Mouse (Mus musculus): ENCODE measurements around the gene Spns2. TPM values are rescaled to one million over a fixed set of nuclear protein-coding genes. Genes with fewer than 3 reads are reported as not detected.
"Not testable (repeated sequence)": the region's sequence is repeated elsewhere in the genome, so short reads cannot be mapped to it uniquely, and the experiment has no call there.

The Spns2 gene
- total RNA-seq, 1 experiment from 2014 or later: 49.9 TPM

DNA sequence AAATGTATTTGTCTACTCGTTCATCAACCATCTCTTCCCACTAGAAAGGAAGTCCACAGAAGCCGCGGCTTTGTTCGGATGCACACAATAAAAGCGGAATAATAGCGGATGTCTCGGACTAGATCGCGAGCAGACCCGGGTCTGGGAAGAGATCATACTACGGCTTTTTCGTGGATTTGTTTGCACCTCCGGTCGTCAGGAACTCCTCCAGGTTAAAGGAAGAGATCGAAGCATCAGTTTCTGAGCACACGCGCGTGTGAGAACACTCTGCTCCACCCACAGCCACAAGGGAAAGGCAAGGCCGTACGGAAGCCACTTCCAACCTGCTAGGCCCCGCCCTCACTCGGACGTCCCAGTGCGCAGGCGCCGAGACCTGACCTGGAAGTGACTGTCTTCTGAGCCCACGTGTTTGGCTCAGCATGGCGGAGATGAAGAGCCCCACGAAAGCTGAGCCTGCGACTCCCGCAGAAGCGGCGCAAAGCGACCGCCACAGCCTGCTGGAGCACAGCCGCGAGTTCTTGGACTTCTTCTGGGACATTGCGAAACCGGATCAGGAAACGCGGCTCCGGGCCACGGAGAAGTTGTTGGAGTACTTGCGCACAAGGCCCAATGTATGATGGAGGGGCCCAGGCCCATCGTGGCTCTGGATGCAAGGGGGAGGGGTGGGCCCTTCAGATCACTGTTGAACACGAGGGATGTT is 48.6 kb downstream of the Spns2 start, which contains the start of gene Mybbp1a:
Gene Mybbp1a (plus strand): TSS at position 391 of the 700 bp plus-strand sequence.
- ATAC-seq (replicated peaks; ENCODE audit: low read depth, poor library complexity, severe bottlenecking): peak; percentile 94

DNA sequence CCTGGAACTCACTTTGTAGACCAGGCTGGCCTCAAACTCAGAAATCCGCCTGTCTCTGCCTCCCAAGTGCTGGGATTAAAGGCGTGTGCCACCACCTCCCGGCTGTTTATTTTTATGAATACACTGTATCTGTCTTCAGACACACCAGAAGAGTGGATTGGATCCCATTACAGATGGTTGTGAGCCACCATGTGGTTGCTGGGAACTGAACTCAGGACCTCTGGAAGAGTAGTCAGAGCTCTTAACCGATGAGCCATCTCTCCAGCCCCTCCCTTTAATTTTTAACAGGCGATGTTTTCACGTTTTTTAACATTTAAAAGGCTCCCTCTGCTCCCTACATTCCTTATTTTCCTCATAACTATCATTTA is 49.1 kb downstream of the Spns2 start:
- ATAC-seq (replicated peaks; ENCODE audit: low read depth, poor library complexity, severe bottlenecking): not testable (repeated sequence)

DNA sequence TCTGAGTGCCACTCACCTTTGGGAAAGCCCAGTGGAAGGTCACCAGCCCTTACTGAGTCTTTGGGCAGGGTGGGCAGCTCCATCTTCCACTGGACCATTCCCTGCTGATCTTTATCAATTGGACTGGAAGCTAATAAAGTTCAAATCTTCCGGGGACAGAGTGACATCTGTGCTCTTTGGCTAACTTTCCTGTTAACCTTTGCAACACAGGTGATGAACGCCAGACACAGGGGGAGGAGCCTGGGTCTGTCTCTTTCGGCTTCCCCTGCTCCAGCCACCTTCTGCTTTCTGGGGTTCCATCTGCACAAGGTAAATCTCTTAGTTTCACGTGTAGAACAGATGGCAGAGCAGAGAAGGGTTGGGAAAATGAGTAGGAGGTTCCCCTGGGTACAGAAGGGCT is 51.3 kb downstream of the Spns2 start:
- ATAC-seq (replicated peaks; ENCODE audit: low read depth, poor library complexity, severe bottlenecking): no peak

DNA sequence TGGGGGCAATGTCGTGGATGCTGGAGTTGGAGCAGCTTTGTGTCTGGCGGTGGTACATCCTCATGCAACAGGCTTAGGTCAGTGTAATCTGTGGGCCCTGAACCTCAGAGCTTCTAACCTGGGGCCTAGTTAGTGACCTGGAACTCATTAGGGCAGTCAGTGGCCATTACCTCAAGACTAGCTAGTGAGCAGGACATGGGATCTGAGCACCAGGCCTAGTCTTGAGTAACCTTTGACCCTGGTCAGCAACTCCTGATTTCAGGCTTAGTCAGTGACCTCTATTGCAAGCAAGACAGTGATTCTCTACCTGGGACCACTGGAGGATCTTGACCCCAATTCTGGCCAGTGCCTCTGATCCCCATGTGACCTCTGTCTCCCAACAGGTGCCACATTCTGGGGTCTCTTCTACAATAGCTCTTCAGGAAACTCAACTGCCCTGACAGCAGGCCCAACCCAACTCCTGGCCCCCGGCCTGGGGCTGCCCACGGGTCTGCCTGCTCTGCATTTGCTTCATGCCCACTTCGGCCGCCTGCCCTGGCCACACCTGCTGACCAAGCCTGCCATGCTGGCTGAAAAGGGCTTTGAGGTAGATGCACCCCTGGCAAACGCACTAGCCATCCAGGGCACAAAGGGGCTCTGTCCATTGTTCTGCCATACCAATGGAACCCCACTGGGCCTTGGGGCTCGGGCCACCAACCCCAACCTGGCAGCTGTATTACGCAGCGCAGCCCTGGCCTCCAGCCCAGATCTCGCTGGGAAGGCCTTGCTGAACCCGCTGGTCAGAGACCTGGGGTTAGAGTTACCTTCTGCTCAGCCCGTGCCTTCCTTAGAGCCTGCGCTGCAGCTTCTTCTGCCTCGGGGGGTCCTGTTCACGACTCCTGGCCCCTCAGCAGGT is 52.7 kb downstream of the Spns2 start:
- no peak for ATAC-seq (replicated peaks; ENCODE audit: low read depth, poor library complexity, severe bottlenecking)

DNA sequence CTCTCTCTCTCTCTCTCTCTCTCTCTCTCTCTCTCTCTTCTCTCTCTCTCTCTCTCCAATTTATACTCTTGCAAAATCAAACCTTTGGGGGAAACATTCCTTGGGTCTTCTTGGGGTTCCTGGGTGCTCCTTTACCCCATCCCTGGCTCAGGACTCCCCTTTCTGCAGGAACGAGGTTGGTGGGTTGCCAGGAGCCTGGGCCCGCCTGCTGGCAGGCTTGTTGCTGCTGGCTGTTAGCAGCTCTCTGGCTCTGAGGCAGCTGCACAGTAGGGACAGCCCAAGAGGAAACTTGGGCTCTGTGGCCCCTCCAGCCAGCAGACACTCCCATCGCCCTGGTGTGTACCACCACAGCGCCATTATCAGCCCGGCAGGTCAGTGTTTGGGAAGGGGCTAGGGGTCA is 53.4 kb downstream of the Spns2 start:
- ATAC-seq (replicated peaks; ENCODE audit: low read depth, poor library complexity, severe bottlenecking): no peak

DNA sequence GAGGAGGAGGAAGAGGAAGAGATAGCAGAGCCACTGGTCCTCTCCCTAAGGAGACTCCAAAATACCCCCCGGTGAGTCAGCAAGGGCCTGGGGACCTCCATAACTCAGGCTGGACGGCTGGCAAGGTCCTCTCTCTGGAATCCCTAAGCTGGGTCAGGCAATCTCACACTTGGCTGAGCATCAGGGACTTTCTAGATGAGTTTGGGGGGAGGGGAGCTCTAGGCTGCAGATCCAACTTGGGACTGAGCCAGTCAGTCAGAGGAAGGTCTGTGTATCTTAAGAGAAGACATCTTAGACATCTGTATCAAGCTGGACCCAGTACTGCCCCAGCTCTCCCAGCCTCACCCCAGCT is 54.0 kb downstream of the Spns2 start:
- no peak for ATAC-seq (replicated peaks; ENCODE audit: low read depth, poor library complexity, severe bottlenecking)

DNA sequence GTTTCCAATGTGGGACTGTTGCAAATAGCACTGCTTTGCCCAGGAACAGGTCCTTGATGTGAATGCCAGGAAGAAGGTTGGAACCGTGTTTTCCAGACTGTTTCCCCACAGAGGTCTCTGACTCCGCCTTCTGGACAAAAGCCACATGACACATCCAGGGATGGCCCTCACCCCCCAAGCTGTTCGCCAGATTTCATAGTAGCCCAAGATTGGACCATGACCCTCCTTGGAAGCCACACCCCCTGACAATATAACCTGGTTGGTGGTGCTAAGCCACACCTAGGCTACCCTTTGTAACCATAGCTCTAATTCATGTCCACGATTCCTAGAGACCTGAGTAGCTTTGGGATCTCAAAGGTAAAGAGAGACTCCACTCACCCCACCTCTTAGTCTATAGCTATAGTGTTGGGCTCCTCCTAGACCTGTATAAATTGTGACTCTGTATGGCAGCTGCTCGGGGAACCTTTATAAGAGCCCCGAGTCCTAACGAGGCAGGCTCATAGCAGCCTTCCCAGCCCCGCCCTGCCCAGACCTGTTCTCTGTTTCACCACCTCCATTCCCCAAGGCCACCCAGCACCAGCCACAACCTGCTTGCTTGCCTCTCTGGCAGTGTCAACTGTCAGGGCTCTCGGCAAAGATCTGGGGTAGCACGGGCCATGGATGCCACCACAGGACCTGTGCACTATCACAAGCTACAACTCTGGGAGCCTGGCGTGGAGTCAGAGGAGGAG is 54.6 kb downstream of the Spns2 start, which contains the start of gene Ggt6:
Gene Ggt6 (plus strand): TSS at position 564 of the 731 bp plus-strand sequence.
- no peak for ATAC-seq (replicated peaks; ENCODE audit: low read depth, poor library complexity, severe bottlenecking)

DNA sequence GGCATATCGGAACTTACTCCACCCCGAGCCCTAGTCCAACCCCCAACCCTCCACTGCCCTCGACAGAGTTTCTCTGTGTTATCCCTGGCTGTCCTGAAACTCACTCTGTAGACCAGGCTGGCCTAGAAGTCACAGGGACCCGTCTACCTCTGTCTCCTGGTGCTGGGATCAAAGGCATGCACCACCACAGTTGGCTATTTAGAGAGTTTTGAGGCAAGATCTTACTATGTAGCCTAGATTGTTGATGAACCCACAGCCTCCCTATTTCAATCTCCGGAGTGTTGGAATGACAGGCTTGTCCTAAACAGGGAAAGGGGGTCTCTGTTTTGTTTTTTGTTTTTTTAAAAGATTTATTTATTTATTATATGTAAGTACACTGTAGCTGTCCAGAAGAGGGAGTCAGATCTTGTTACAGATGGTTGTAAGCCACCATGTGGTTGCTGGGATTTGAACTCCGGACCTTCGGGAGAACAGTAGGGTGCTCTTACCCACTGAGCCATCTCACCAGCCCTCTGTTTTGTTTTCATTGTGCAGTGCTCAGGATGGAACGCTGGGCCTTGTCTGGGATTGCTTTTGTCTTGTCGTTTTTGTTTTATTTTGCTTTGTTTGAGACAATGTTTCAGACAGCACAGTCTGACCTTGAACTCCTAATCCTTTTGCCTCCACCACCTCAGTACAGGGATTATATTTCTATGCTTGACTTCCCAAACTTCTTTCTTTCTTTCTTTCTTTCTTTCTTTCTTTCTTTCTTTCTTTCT is 59.2 kb downstream of the Spns2 start:
- ATAC-seq (replicated peaks; ENCODE audit: low read depth, poor library complexity, severe bottlenecking): not testable (repeated sequence)

DNA sequence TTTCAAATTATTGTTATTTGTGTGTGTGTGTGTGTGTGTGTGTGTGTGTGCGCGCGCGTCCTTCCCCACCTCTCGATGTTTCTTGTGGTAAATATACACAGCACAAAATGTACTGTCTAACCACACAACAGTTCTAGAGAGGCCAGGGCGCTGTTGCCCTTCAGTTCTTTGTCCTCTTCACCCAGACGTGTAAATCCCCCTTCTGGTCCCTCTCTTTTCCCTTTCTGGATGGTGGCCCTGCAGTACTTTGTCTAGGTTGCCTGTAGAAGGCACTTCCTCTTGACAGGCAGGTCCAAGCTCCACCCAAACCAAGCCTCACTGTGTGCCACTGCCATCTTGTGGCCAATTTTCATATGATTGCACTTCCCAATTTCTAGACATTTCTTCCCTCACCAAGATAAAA is 60.4 kb downstream of the Spns2 start:
- ATAC-seq (replicated peaks; ENCODE audit: low read depth, poor library complexity, severe bottlenecking): peak; percentile 96

DNA sequence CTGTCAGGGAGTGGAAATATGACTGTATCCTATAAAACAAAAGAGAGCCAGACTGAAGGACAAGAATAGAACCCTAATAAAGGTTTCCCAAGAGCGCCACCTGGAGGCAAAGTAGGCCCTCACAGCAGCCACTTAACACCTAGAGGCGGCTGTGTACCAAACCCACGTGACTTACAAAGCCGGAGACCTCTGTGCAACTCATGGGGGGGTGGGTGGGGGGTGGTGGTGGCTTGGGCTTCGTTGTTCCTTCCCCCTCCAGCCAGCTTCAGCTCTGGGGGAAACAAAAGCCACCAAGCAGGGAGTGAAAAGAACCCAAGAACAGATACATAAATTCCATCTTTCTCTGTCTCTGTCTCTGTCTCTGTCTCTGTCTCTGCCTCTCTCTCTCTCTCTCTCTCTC is 61.0 kb downstream of the Spns2 start:
- peak; percentile 70 for ATAC-seq (replicated peaks; ENCODE audit: low read depth, poor library complexity, severe bottlenecking)

DNA sequence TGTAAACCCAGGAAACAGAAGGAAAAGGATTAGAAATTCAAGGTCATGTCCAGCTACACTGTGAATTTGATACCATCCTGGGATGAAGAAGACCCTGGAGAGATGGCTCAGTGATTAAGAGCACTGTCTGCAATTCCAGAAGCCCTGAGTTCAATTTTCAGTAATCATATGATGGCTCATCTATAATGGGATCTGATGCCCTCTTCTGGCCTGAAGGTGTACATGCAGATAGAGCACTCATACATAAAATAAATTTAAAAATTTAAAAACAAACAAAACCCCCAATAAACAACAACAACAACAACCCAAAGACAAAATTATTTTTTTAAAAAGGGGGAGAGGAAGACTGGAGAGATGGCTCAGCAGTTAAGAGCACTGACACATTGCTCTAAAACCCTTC is 62.8 kb downstream of the Spns2 start:
- no peak for ATAC-seq (replicated peaks; ENCODE audit: low read depth, poor library complexity, severe bottlenecking)

DNA sequence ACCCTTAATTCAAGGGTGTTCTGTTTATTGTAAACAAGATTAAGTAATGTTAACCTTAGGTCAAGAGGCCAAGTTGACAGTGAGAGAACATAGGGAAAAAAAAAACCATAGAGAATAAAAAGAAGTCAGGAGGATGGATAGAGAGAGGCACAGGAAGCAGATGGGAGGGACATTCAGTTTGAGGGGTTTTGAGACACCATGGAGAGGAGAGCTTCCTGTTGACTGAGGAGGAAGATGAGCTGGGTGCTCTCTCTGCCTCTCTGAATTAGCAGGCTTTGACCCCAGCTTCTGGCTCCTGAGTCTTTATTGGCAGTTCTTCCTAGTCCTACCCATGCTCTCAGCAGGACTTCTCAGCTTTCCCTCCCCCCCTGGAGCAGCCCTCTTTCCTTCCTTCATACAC is 64.5 kb downstream of the Spns2 start:
- ATAC-seq (replicated peaks; ENCODE audit: low read depth, poor library complexity, severe bottlenecking): no peak

DNA sequence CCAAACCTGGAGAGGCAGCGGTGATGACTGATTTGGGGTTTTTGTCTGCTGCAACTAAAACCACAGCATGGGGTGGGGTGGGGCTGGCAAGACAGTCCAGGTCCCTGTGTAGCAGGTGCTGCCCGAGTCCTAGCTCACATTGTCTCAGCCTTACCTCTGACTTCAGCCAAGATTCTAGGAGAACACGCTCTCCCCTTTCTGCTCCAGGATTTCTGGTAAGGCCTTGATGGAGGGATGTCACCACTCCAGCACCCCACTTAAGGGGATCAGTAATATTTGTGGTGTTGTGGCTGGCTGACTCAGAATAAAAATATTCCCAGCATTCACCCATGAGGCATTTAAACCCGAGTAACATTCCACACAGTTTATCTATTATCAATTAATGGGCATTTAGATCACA is 66.0 kb downstream of the Spns2 start:
- no peak for ATAC-seq (replicated peaks; ENCODE audit: low read depth, poor library complexity, severe bottlenecking)

DNA sequence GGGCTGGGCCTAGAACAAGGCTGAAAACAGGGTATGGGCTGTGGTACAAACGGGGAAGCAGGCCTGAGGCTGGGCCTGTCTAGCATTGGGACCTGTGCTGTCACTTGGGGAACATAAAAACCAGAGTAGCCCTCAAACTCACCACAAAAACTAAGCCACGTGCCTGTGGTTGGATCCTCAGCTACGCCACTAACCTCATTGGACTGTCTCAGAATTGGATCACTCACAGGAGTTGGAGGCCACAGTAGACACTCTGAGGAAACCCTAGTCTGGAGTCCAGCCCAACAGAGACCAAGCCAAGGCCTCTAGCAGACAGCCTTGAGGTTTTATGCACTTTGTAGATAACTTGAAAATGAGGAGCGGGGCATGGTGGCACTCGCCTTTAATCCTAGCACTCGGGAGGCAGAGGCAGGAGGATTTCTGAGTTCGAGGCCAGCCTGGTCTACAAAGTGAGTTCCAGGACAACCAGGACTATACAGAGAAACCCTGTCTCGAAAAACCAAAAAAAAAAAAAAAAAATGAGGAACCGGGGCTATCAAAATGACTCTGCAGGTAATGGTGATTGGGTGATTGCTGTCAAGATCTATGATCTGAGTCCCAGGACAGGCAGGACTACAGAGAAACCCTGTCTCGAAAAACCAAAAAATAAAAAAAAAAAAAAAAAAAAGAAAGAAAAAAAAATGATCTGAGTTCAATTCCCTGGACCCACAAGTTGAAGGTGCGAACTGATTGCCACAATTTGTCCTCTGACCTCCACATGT is 68.0 kb downstream of the Spns2 start:
- ATAC-seq (replicated peaks; ENCODE audit: low read depth, poor library complexity, severe bottlenecking): peak; percentile 93

DNA sequence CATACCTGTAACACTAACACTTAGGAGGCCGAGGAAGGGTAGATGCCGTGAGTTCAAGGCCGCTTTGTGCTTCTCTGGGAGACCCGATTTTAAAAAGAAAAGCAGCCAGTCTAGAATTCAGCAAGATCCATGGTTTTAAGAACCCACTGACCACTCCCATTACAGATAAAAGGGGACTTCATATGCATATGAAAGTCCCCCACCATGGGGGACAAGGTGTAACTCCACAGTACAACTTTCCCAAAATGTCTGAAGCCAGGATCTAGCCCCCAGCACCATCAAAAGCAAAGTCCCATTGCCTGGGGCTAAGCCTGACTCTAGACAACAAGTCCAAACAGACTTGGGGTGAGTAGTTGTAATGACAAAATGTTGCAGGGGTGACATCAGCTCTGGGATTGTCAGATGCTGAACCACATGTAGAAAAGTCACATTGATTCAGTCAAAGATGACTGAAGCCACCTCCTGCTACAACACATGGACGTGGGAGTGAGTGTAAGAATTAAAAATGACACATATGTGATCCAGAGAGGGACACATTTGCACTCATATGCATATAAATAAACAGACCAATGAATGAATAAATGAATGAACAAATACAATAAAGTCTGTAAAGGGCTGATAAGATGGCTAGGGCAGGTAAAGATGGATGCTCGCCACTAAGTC is 69.1 kb downstream of the Spns2 start:
- no peak for ATAC-seq (replicated peaks; ENCODE audit: low read depth, poor library complexity, severe bottlenecking)

DNA sequence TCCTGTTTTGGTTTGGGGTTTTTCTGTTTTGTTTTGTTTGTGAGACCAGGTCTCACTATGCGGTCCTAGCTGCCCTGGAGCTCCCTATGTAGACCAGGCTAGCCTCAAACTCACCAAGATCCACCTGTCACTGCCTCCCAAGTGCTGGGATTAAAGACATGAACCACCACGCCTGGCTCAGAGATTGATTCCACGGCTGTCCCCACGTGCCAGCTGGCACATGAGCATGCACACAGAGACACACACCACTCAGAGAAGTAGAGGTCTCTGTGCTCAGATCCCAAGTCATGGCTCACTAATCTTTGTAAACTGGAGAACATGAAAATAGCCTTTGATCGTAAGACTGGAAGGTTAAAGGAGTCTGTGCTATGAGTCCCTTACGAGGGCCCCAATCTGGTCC is 70.7 kb downstream of the Spns2 start:
- ATAC-seq (replicated peaks; ENCODE audit: low read depth, poor library complexity, severe bottlenecking): no peak

DNA sequence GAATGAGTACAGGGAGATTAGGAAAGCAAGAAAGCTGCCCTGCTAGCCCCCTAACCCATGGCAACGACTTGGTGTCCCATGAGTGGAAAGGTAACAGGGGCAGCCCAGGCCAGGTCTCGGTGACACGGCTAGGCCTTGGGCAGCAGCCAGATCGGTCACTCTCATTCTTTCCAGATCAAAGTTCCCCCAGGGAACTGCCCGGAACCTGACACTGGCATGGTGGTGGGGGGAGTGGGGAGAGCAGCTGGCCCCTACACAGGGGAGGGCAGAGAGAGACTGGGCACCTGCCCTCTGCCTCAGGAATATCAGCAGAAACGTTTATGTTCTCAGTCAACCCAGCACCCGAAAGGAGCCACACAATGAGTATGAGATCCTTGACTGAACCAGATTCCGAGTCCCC is 71.5 kb downstream of the Spns2 start:
- ATAC-seq (replicated peaks; ENCODE audit: low read depth, poor library complexity, severe bottlenecking): no peak

DNA sequence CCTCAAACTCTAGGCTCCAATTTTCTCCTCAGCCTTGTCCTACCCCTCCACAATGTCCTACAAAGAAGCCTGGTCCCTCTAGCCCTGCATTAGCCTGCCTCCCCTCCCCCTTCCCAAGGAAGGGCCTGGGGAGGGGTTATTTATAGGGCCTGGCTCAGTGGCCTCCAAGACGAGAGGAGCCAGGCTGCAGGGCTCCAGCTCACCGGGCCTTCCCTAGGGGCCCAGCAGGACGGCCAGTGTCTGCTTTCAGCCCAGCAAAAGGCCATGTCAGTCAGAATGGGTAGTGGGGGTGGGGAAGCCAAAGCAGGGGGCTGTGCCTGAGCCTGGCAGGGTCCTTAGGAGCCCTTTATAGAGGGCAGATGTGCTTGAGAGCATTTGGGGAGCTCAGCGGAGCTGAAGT is 72.3 kb downstream of the Spns2 start:
- no peak for ATAC-seq (replicated peaks; ENCODE audit: low read depth, poor library complexity, severe bottlenecking)

DNA sequence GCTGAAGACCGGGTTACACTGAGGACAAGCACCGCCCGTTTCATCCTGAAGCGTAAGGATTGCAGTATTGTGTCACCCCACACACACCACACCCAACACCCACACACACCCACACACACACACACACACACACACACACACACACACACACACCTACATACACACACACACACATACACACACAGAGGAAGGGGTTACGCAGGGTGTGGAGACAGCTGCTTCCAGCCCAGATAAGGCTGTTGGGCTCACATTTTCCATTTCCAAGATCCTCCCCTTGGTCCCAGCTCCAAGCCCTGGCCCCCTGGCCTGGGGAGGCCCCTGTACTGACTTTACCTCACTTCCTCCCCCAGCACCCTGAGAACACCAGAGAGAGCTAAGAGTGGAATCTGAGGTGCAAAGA is 73.0 kb downstream of the Spns2 start:
- ATAC-seq (replicated peaks; ENCODE audit: low read depth, poor library complexity, severe bottlenecking): no peak

Measured in common myeloid progenitor, adult 5-6 weeks (primary cell).